Mouse (Mus musculus): ENCODE measurements at regions not wholly inside any gene's neighbourhood (a gene's known extent, or its start where the extent isn't known, plus 50 kb on each side); places are given as distances from the start of the nearest gene placed in this dataset.

DNA sequence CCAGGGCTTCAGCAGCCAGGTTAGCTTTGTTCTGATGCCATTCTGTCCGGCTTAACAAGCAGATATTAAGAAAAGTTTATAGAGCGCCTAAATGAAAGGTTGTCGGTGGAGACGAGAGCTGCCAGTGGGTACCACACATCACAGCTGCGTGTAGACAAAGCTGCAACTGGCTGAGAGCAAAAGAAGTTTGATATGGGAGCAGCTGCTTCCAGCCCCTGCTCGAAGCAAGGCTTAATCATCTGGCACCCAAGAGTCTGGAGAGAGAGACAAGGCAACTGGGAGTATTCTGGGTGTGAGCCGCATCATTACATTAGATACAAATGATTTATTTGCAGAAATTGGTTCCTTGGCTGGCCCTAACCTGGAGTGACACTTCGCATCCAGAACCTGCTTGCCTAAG, 2488.7 kb upstream of the Gm7489 start:
- DNase-seq (ENCODE audit: low spot score): no peak

DNA sequence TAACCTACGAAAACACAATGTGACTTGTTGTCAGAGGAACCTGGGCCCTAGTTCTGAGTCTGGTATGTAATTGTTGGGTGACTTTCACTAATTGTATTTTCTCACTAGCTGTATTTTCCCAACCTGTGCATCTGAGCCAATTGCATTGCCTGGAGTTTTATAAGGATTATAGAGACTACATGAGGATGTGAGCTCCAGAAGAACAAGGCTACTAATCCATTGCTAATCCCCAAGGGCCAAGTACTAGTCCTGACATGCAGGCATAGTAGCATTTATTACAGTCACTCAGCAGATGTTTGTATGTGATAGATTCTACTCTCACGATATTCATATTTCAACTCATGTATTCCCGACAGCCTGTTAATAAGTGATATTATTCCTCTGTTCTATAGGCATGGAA, 2481.1 kb upstream of the Gm7489 start:
- DNase-seq (ENCODE audit: low spot score): no peak

DNA sequence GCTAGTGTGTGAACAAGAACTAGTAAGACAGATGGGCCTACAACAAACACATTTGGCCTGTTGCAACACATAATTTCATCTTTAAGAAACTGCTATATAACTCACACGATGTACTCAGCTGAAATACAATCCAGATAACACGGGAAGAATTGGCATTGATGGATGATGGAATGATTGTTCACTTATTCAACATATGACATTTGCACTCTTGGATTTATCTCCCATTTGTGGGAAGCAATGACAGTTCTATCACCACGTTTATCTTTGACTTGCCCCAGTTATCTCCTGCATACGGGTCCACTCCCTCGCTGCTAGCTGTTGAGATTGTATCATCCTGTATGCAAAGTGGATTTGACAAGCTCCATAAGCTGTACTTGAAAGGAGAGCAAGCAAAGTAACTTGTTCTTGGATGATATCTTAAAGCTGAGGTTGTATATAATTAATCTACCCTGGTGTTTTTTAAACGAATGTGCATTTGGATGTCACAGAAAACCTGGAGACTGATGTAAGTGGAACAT, 2474.9 kb upstream of the Gm7489 start:
- DNase-seq (ENCODE audit: low spot score): no peak

DNA sequence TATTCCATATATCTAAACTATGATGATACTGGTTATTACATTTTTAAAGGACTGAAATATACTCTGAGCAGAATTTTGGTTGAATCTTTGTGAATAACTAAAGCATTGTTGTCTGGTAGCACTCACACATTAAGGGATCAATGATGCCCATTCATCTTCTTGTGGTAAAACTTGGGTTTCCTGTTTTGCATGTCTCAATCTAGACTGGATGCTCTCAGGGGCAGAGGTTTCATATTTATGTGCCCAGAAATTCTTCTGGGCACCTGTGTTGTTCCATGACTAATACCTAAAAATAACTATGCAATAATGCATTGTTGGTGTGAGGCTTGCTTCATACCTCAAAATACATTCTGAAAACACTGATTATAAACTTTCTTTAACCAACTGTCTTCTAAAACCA, 2472.7 kb upstream of the Gm7489 start:
- no peak for DNase-seq (ENCODE audit: low spot score)

DNA sequence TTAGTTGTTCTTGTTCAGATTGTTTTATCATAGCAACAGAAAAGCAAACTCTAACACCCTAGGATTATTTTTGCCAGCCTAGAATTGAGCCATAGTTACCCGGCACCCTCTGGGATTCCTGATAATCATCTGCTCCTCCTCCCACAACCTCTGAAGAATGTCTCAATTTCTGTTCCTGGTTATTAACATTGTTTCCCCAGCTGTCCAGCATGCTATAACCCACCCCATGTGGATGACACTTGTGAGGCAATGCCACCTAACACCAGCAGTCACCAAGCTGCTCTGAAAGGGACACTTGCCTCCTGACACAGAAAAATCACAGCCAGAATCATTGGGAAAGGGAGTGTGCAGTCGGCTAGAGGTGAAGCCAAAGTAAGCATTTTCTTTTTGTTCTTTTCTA, 2442.1 kb upstream of the Gm7489 start:
- no peak for DNase-seq (ENCODE audit: low spot score)

DNA sequence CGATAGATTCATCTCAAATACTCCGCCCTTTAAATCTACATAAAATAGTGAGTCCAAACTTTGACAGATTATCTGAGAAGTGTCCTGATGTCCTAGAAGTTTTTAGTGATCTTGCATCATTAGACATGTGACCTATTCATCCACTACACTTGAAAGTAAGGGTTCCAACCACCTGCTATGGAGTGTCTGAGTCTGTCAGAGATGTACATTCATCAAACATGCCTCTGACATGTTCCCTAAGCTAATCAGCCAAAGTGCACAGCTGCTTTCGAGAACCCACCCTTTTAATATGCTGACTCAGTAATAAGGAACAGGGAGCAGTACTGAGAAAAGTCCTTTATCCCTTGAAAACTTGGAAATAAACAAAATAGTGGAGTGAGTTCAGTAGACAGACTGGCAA, 2414.8 kb upstream of the Gm7489 start:
- DNase-seq (ENCODE audit: low spot score): no peak

DNA sequence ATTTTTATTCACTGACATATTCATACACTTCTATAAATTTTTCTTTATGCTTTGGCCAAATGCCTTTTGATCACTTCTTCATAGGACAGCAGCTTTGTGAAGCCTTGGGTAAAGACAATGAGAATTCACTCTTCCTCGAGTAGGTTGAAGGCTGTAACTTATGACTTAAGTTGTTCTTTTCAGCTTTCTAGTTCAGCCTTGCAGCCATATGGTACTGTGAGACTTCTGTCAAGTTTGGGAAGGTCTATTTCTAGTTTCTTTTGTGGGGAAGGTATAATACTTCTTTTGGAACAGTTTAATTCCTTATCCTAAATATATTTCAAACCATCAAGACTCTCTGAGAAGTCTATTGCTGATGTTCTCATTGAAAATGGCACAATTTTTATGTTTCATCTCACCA, 2413.6 kb upstream of the Gm7489 start:
- DNase-seq (ENCODE audit: low spot score): no peak

DNA sequence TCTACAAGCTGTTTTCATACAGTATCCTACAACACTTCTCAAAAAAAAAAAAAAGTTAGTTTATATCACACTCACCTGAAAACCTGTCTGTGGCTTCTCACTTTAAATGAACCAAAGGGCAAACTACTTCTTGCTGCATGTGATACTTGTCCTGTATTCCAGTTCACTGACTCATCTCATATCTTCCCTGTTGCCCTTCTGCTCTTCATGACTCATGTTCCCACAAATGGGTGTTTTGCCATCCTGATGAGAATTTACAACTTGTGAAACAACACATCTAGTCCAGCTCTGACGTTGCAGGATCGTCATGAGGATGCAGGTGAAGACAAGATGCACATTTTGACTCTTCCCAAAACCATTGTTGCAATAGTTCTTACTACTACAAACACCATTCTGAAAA, 2412.7 kb upstream of the Gm7489 start:
- no peak for DNase-seq (ENCODE audit: low spot score)

DNA sequence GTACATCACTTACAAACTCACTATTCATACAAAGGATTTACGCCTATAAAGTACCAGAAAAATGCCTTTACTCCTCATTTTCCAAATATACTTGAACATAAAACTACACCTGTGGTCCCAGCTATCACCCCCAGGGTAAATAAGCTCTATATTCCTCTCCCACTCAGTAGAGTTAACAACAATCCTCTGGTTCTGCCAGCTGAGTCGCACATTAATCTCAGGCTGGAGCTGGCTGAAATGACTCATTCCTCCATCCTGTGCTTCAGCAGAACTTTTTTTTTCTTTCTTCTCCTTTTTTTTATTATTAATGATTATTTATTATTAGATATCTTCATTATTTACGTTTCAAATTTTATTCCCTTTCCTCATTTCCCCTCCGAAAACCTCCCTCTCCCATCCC, 2402.8 kb upstream of the Gm7489 start:
- DNase-seq (ENCODE audit: low spot score): no peak

DNA sequence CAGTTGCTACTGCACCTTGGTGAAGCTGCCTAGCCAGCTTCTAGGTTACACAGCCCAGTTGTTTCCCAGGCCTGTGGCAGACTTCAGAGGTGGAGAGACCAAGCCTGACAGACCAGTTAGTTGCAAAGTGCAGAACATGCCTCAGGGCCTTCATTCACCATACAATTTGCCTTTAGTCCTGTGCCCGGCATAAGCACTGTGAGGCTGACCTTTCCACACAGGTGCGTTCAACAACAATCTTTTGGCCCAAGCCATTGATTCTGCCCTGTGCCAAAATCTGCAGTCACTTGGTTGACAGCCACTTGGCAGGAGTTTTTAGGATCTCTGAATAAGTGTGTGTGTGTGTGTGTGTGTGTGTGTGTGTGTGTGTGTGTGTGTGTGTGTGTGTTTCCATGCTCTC, 2400.5 kb upstream of the Gm7489 start:
- no peak for DNase-seq (ENCODE audit: low spot score)

DNA sequence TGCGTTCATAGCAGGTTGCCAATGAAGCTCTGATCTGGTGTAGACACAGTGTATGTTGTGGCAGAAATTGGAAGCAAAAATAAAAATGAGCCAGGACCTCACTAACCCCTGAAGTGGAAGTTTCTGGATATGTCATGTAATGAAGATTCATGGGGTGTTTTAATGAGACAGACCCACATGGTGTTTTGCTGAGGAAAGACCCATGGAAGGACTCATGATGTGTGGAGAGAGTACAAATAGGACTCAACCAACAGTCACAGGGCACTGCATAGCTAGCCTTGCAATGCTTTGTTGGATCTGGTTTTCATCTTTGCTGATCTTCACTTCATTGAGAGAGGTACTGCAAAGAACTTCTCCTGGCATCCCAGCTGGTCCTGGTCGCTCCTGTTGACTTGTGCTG, 2399.2 kb upstream of the Gm7489 start:
- DNase-seq (ENCODE audit: low spot score): no peak

DNA sequence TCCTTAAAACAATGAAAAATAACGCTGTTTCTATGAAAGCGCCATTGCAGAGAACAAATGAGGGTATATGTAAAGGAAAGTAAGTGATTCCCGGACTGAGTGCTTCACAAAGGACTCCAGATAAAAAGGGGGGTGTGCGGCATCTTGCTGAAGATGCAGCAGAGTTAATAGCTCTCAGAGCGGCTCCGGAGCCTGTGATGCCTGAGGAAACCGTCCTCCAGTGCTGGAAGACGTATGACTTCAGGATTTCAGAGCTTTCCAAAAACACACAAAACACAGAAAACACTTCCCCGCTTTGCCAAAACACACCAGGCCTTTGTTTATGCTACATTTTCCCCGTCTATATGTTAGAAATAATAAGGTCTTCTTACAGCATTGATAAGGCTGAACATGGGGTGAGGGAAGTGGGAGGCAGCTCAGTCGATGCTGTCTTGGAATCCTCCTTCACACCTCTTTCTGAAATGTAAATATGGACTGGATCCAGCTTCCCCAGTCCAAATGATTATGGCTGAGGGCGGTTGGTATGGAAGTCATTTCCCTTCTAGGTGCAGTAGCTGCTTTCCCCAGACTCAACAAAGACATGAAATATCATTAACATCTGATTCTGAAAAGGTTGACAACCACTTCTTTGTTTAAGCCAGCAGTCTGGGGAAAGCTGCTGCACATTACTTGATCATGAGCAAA, 2382.5 kb upstream of the Gm7489 start:
- no peak for DNase-seq (ENCODE audit: low spot score)

DNA sequence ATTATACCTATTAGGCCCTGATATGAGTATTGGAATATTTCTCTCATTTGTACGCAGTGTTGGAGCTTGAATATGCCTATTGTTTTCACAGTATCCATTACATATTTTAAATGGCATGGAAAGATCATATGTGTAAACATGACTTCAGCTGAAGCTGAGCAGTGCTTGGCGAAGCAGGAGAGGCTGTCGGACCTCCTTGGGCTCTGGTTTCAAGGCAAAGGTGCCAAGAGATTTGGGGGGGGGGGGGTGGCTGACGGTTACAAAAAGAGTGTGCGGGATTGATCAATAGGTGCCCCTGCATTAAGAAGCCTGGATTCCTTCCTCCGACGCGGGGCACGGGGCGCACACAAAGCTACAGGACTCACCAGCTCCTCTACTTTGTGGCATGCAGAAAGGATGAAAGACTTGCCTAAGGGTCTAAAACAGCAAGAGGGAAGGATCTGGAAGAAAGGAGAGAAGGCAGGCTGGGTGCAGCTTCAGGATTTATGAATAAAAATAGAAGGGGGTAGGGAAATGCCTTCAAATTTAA, 2381.9 kb upstream of the Gm7489 start:
- no peak for DNase-seq (ENCODE audit: low spot score)

DNA sequence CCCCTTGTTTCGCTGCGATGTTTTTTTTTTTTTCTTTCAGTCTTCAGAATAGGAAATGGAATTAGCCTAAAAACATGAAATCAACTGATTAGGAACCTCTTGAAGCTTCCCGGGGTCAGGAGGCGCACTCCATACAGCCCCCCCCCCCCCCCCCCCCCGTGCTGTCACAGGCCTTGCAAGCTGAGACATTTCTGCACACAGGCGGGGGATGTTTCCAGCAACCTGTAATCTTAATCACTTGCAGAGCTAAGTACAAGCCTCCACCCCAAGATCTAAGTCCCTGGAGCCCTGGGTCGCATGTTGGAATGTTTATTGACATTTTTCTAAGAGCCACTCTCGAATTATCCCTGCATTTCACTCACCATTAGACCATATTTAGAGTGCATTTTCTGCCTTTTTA, 2381.4 kb upstream of the Gm7489 start:
- DNase-seq (ENCODE audit: low spot score): peak; percentile 20

DNA sequence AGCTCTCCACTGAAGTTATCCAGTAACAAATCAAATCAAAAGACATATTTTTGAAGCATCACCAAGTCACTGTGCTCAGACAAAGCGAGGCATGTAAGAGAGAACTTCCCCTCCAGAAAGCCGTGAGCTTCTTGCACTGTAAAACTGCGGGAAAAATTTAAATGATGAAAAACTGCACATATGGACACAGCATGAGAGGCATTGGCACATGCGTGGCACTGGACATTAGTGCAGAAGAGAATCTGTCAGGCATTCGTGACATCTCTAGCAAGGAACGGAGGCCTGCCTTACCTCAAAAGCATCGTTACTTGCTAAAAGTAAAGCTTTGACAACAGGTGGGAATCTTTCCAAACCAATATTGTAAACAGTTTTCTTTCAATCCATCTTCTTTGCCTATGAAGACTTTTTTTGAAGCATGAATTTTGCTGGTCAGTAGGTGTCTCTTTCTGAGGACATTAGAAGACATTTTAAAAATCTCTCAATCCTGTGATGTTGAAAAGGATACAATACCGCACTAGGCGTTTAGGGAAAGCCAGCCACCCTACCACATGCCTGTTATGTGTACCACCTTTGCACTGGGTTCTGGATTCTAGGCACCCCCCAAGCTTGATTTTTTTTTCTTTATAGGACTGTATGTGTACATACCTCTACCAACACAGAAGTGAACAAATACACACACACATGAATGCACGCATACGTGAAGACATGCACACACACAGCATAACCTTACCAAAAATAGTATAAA, 2380.5 kb upstream of the Gm7489 start:
- no peak for DNase-seq (ENCODE audit: low spot score)

DNA sequence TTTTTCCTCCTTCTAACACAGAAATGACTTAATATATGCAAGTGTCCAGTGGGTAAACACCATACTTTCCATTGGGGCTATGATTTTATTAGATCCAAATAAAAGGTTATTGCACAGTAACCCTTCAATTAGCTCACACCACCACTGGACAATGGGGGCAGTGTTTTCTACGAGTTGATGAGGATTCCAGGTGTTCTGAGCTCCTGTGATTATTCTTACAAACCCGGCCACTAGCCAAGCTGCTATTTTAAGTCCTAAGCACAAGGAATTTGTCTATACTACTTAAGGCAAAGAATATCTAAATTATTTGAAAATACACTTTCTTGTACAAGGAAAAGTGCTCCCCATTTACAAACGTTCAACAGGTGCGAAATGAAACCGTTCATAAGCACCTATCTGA, 2379.9 kb upstream of the Gm7489 start:
- DNase-seq (ENCODE audit: low spot score): no peak

DNA sequence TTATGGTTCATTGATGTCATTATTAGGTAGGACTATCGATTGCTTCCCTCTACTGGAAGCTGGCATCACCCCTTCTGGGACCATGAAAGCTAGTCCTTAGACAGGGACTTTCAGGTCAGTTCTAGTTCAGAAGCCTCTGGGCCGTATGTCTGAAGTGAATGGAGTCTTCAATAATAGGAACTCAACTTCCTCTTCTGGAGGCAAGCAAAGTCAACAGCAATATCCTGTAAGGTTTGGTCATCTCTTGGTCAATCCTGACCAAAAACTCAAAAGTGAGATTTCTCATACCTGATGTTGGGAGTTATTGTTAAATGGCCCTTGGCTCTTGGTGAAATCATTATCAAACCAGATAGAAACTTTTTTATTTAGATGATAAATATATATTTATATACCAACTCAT, 2377.6 kb upstream of the Gm7489 start:
- no peak for DNase-seq (ENCODE audit: low spot score)

DNA sequence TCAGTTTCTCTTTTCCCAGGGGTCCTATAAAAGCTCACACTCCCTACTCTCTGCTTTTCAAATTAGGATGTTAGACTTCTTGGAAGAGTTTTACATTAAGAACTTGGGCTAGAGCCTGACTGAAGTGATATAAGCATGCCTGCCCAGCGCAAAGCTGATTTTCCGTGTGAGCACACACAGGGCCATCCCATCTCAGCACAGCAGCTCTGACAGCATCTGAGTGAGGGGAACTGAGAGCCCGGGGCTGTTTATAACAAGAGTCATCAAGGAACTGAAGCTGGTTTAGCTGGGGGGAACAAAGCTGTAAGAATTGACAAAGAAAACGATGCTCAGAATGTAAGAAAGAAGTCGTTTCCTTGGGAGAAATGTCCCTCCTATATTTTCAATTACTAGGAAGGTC, 2373.4 kb upstream of the Gm7489 start:
- DNase-seq (ENCODE audit: low spot score): no peak

DNA sequence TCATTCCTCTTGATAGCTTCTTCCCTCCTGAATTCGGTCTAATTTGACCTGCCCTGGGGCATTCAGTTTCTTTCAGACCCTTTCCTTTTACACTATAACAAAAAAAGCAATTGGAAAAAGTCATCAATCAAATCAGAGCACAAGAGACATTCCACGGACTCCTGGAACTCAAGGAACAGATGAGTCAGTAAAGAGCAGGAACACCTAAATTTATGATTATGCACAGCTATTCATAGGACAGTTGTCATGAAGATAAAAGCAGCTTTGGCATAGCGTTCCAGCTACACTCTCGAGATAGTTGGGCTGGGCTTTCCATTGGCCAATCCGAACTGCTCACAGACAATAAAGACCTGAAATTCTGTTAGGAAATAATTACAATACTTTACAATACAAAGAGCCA, 2348.4 kb upstream of the Gm7489 start:
- DNase-seq (ENCODE audit: low spot score): no peak

DNA sequence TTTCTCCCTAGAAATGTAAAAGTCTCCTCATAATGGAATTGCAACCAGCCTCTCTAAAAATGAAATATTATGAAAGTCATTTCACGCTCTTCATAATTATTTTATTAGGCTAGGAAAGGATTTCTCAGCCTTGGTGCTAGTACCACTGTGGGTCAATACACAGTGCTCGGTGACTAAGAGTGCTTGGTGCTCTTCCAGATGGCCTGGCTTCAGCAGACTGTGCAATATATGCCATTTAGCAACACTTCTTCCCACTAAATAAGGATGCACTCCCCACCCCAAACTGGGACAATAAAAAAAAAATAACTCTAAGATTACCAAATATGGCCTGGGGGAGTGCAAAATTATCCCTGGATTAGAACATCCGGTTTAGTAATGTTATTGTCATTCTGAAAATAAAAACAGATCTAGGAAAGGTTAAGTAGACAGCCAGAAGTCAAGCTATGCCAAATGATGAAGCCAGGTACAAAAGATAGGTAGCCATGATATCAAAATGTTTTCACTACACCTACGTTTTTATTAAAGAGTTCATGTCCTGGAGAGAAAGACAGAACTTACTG, 2333.4 kb upstream of the Gm7489 start:
- no peak for DNase-seq (ENCODE audit: low spot score)

DNA sequence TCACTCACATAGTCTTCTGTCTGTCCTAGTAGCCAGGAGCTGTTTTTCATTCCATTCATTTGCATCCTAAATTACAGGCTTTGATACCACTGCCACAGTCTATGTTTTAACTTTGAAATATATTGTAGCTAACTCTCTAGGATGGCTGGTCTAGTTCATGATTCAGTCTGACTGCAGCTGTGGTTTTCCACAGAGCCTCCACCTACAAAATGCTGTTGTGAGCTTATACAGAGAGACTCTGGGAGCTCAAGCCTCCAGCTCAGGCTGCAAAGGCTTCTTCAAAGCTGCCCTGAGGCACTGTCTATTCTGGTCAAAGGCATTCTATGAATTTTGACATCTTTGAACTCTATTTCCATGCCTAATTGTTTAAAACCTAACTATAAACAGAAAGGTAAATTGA, 2326.5 kb upstream of the Gm7489 start:
- no peak for DNase-seq (ENCODE audit: low spot score)

DNA sequence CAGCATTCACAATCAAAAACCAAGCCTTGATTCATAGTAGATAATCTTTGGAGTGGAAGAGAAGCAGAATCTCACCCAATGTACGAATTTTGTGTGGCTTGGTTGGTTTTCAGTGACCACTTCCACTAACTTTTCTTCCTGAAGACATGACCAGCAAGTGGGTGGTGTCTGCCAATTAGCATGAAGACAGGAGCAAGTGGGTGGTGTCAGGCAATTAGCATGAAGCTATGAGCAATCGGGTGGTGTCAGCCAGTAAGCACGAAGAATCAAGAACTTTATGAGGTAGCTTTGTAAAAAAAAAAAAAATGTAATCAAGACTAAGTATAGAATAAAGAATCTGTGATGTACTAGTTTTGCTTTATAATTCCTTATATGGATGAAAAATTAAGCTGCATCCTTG, 2319.2 kb upstream of the Gm7489 start:
- no peak for DNase-seq (ENCODE audit: low spot score)

DNA sequence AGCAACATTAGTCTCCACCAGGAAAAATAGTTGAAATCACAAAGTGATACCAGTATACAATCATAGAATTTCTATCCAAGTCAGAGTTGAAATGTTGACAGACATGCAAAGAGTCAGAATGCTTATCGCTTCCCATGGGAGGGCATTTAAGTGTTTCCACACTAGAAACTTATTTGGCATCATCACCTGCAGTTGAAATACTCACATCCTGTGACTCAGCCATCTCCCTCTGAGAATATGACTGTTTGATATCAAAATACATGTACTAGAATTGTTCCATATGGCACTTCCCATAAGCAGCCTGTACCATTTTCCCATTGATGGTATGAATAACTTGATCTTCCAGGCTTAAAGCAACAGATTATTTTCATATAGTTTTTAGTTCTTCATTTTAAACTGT, 2314.1 kb upstream of the Gm7489 start:
- no peak for DNase-seq (ENCODE audit: low spot score)

Measured in MN1 (cell line).